26 mouse cellular contexts compared by ENCODE assay signal in the genomic region with DNA sequence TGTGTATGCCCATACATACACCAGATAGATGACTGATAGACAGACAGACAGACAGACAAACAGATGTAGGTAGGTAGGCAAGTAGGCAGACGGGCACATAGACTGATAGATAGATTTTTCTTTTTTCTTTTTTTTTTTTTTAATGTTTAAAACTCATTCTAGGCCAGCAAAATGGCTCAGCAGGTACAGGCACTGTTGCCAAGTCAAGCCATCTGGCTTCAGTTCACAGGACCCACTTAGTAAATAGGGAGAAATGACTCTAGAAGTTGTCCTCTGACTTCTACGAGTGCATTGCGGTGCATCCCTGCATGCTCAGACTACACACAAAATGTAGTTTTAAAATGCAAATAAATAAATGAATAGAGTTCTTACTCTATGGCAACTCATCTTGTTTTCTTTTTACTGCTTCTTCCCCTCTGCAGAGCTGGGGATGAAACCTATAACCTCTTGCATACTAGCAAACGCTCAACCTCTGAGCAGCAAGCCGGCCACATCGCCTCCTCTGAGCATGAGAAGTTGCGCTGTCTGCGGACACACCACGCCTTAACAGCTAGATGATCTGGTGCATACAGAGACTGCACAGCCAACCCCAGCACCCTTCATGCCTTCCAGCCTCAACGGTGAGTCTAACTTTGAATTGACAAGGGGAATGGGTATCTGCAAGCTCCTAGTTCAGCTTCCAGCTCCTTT. TPM values are rescaled to one million over a fixed set of nuclear protein-coding genes. Genes with fewer than 3 reads are reported as not detected.
A peak's percentile ranks its signal among the peaks of the same experiment; 100 is the strongest.
DNase-seq lines count a peak whose midpoint lies in the region; ATAC-seq lines count a peak whose summit lies in the region.
"Had no signal": no experiment of that assay in that cellular context is flagged by ENCODE, and none has a peak within 500 bp of the region (broad histone marks: within the 10 kb centered on the region; RNA-seq: fewer than 3 reads in every experiment).

No protein-coding gene starts in this region.

- ATAC-seq in liver, embryonic 16.5 days (ENCODE audit: low read depth) = no peak
- ATAC-seq in liver, embryonic 11.5 days (replicated peaks; ENCODE audit: low FRiP score) = no peak
- ATAC-seq: activated CD4-positive, CD25-positive, alpha-beta regulatory T cell, adult 4 months; forebrain, embryonic 15.5 days; hindbrain, embryonic 16.5 days; intestine, postnatal 0 days had no signal

- H3K27ac ChIP-seq in liver, embryonic 16.5 days (ENCODE audit: low read length) = peak overlapping the region; percentile 32
- no peak overlapping the region for H3K27ac ChIP-seq in liver, embryonic 11.5 days (ENCODE audit: low read depth, low read length)
- H3K27ac ChIP-seq: embryonic facial prominence, embryonic 15.5 days; forebrain, embryonic 15.5 days; kidney, embryonic 15.5 days; limb, embryonic 13.5 days; midbrain, embryonic 10.5 days; neural tube, embryonic 15.5 days had no signal

- peaks cover 37% of the 10 kb centered on the region for H3K36me3 ChIP-seq in liver, embryonic 16.5 days (ENCODE audit: control insufficient read depth, insufficient read depth)
- H3K36me3 ChIP-seq in liver, embryonic 11.5 days (ENCODE audit: control insufficient read depth, insufficient read depth, low read length) = peaks cover 17% of the 10 kb centered on the region

- H3K9me3 ChIP-seq in liver, embryonic 16.5 days (replicated peaks; ENCODE audit: control insufficient read depth, low read length) = no peaks in the 10 kb centered on the region
- H3K9me3 ChIP-seq in liver, embryonic 11.5 days (ENCODE audit: control insufficient read depth, low read length) = no peaks in the 10 kb centered on the region
- H3K9me3 ChIP-seq: embryonic facial prominence, embryonic 15.5 days; forebrain, embryonic 15.5 days; kidney, embryonic 15.5 days; limb, embryonic 13.5 days; midbrain, embryonic 10.5 days; neural tube, embryonic 15.5 days had no signal

- DNase-seq in adrenal gland, postnatal 14 days = peak; percentile 1
- no peak for DNase-seq in adrenal gland, adult 18-20 months (ENCODE audit: low spot score in 2 of 2)
- DNase-seq in liver, embryonic 11.5 days (ENCODE audit: low spot score) = no peak
- peak; percentile 85 to 88 for DNase-seq in cerebellum, postnatal 10 days
- no peak for DNase-seq in ovary, postnatal 36 days (ENCODE audit: low spot score)
- no peak for DNase-seq in thymus, postnatal 14 days
- DNase-seq: adrenal gland, postnatal 10 days; kidney, postnatal 36 days; layer of hippocampus, postnatal 36 days; lung, adult 18-20 months; lung, postnatal 10 days; right cerebral cortex, postnatal 14 days; spleen, adult 18-20 months had no signal

- H3K9ac ChIP-seq in liver, embryonic 16.5 days (ENCODE audit: low read depth, low read length) = no peak overlapping the region
- H3K9ac ChIP-seq in liver, embryonic 11.5 days (ENCODE audit: low read depth, low read length) = no peak overlapping the region
- H3K9ac ChIP-seq: embryonic facial prominence, embryonic 15.5 days; forebrain, embryonic 15.5 days; kidney, embryonic 15.5 days; limb, embryonic 13.5 days; neural tube, embryonic 15.5 days had no signal

- no peak overlapping the region for H3K4me2 ChIP-seq in liver, embryonic 16.5 days (ENCODE audit: low read depth, low read length)
- H3K4me2 ChIP-seq in liver, embryonic 11.5 days = no peak overlapping the region
- H3K4me2 ChIP-seq: embryonic facial prominence, embryonic 15.5 days; forebrain, embryonic 15.5 days; heart, embryonic 11.5 days; kidney, embryonic 15.5 days; limb, embryonic 13.5 days; neural tube, embryonic 15.5 days had no signal

- WGBS in liver, embryonic 16.5 days (ENCODE audit: insufficient replicate concordance) = 91% methylated on average over 10 of the region's 10 CpGs
- 93% methylated on average over 10 of the region's 10 CpGs for WGBS in liver, embryonic 11.5 days

- H3K4me1 ChIP-seq in liver, embryonic 16.5 days (ENCODE audit: control insufficient read depth, low read depth, low read length) = peaks cover 73% of the 10 kb centered on the region
- H3K4me1 ChIP-seq in liver, embryonic 11.5 days (replicated peaks; ENCODE audit: control insufficient read depth, insufficient read depth, low read length) = peaks cover 56% of the 10 kb centered on the region

- H3K4me3 ChIP-seq in liver, embryonic 16.5 days (ENCODE audit: low read depth, low read length) = no peak overlapping the region
- no peak overlapping the region for H3K4me3 ChIP-seq in liver, embryonic 11.5 days (ENCODE audit: low read depth, low read length)
- H3K4me3 ChIP-seq: embryonic facial prominence, embryonic 15.5 days; forebrain, embryonic 15.5 days; kidney, embryonic 15.5 days; limb, embryonic 13.5 days; midbrain, embryonic 10.5 days; neural tube, embryonic 15.5 days had no signal

- H3K27me3 ChIP-seq in liver, embryonic 16.5 days (ENCODE audit: control insufficient read depth, insufficient read depth, low read depth, low read length) = no peaks in the 10 kb centered on the region
- no peaks in the 10 kb centered on the region for H3K27me3 ChIP-seq in liver, embryonic 11.5 days (replicated peaks; ENCODE audit: control insufficient read depth, insufficient read depth, low read length)
- H3K27me3 ChIP-seq: embryonic facial prominence, embryonic 15.5 days; forebrain, embryonic 15.5 days; kidney, embryonic 15.5 days; limb, embryonic 13.5 days; neural tube, embryonic 15.5 days had no signal

RNA-seq across cellular contexts. Expression of a gene that starts 16.1 kb away (rescaled TPM):
- total RNA-seq in adrenal gland, postnatal 14 days (2021) = 0.52 and 0.60 TPM in 2 replicates
- total RNA-seq in adrenal gland, adult 18-20 months (2021) = under 1 TPM in 1 of 2 experiments, not detected in 1; 0.70 TPM
- 24.8 and 26.2 TPM in 2 replicates for polyA plus RNA-seq in liver, embryonic 16.5 days (2015; fragmentation: Nextera tagmentation; extraction: Ambion mirVana)
- 37.2 and 37.3 TPM in 2 replicates for polyA plus RNA-seq in liver, embryonic 11.5 days (2014; fragmentation: Nextera tagmentation; extraction: Ambion mirVana)
- total RNA-seq: gastrocnemius, adult 8-10 months had no signal
- polyA plus RNA-seq: activated CD4-positive, CD25-positive, alpha-beta regulatory T cell, adult 4 months; testis, adult 2 months had no signal

RNA-seq across cellular contexts. Expression of a gene that starts 18.0 kb away (rescaled TPM):
- 27.8 and 33.2 TPM in 2 replicates for total RNA-seq in adrenal gland, postnatal 14 days (2021)
- 10 to 100 TPM; 28.8 to 30.0 TPM for total RNA-seq in adrenal gland, adult 18-20 months (2021)
- polyA plus RNA-seq in liver, embryonic 16.5 days (2015; fragmentation: Nextera tagmentation; extraction: Ambion mirVana) = 32.4 and 34.8 TPM in 2 replicates
- polyA plus RNA-seq in liver, embryonic 11.5 days (2014; fragmentation: Nextera tagmentation; extraction: Ambion mirVana) = 20.4 and 21.4 TPM in 2 replicates

RNA-seq across cellular contexts. Expression of a gene that starts 41.6 kb away (rescaled TPM):
- 4.1 and 6.1 TPM in 2 replicates for total RNA-seq in adrenal gland, postnatal 14 days (2021)
- 1 to 10 TPM; 4.3 to 6.8 TPM for total RNA-seq in adrenal gland, adult 18-20 months (2021)
- 4.5 and 4.6 TPM in 2 replicates for polyA plus RNA-seq in liver, embryonic 16.5 days (2015; fragmentation: Nextera tagmentation; extraction: Ambion mirVana)
- 5.6 and 7.8 TPM in 2 replicates for polyA plus RNA-seq in liver, embryonic 11.5 days (2014; fragmentation: Nextera tagmentation; extraction: Ambion mirVana)

RNA-seq across cellular contexts. Expression of a gene that starts 44.6 kb away (rescaled TPM):
- total RNA-seq in adrenal gland, postnatal 14 days (2021) = 41.0 and 42.3 TPM in 2 replicates
- total RNA-seq in adrenal gland, adult 18-20 months (2021) = 100 to 1,000 TPM in 1 of 2 experiments, 10 to 100 TPM in 1; 55.9 to 120 TPM
- 17.5 and 24.2 TPM in 2 replicates for polyA plus RNA-seq in liver, embryonic 16.5 days (2015; fragmentation: Nextera tagmentation; extraction: Ambion mirVana)
- polyA plus RNA-seq in liver, embryonic 11.5 days (2014; fragmentation: Nextera tagmentation; extraction: Ambion mirVana) = 84.8 and 89.0 TPM in 2 replicates

RNA-seq across cellular contexts. Expression of a gene that starts 56.9 kb away (rescaled TPM):
- total RNA-seq in adrenal gland, postnatal 14 days (2021) = 392 and 410 TPM in 2 replicates
- total RNA-seq in adrenal gland, adult 18-20 months (2021) = 100 to 1,000 TPM; 428 to 457 TPM
- polyA plus RNA-seq in liver, embryonic 16.5 days (2015; fragmentation: Nextera tagmentation; extraction: Ambion mirVana) = 486 and 530 TPM in 2 replicates
- polyA plus RNA-seq in liver, embryonic 11.5 days (2014; fragmentation: Nextera tagmentation; extraction: Ambion mirVana) = 1,371 and 1,468 TPM in 2 replicates

Comparison
In these comparisons a context has a peak if more than half of its experiments do, and no peak if none do; other contexts are left out.
1. DNase-seq: peak in adrenal gland, postnatal 14 days (single experiment) and cerebellum, postnatal 10 days (2 of 2); none in adrenal gland, adult 18-20 months (0 of 2), liver, embryonic 11.5 days (single experiment), ovary, postnatal 36 days (single experiment) and thymus, postnatal 14 days (single experiment).